Mouse (Mus musculus) ovary, postnatal 10 days (tissue): ENCODE results near the gene Fbxw4.
"Not testable (repeated sequence)": the region's sequence is repeated elsewhere in the genome, so short reads cannot be mapped to it uniquely, and the experiment has no call there.

Source experiments
- DNase-seq: peaks from one replicate; pipeline ENCODE4 v3.0.0; 2022; ENCODE audit warnings: low spot score

The Fbxw4 gene

DNA sequence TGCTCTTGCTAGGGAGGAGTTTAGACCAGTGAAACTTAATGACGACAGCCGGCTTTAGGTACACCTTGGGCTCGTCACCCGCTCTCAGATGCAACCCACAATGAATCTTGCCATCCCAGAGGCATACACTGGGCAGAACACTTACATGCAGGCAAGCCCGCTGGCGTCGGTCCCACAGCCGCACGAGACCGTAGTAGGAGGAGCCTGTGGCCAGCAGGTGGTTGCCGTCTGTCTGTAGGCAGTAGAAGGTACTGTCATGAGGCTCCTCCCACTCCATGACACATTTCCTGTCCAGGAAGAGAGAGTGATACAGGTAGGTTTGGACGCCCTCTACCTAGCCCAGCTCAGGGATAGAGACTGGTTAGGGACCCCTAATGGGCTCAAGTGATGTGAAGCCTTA, 81.1 kb downstream of the Fbxw4 start:
- DNase-seq: no peak

GRCm38 (mm10) chr19:45577141-45577750, 82.9 kb downstream of the Fbxw4 start:
- DNase-seq: no peak

GRCm38 (mm10) chr19:45575632-45576001, 84.5 kb downstream of the Fbxw4 start:
- DNase-seq: no peak

- DNase-seq: no peak
Measured at GRCm38 (mm10) chr19:45574941-45575631, 85.0 kb downstream of the Fbxw4 start.

GRCm38 (mm10) chr19:45574339-45574898, 85.7 kb downstream of the Fbxw4 start:
- no peak for DNase-seq

GRCm38 (mm10) chr19:45573861-45574267, 86.2 kb downstream of the Fbxw4 start:
- peak; percentile 42 for DNase-seq

- DNase-seq: no peak
Measured at GRCm38 (mm10) chr19:45573033-45573432, 87.1 kb downstream of the Fbxw4 start.

DNA sequence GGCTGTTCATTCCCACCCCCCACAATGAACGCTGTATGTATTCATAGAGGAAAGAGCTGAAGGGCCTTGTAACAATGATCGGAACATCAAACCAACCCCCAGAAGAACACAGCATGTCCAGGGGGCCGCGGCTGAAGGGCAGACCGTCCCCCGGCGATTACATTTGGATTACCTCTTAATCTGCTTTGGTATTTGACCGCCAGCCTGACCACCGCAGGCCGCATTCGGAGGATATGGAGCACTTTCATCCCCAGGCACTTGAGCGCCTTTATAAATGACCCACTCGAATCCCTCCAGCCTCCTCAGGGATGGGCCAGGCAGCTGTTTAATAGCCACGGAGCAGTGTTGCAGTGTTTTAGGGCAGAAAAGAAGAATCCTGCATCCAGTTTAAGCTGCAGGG, 92.7 kb downstream of the Fbxw4 start:
- no peak for DNase-seq

GRCm38 (mm10) chr19:45565925-45566715, 94.0 kb downstream of the Fbxw4 start:
- no peak for DNase-seq

GRCm38 (mm10) chr19:45560153-45560890, 99.8 kb downstream of the Fbxw4 start, which contains the start of the genes Poll and Gm17018:
Poll (minus strand) TSS chr19:45560531.
Gm17018 (plus strand) TSS chr19:45560615.
- DNase-seq: peak; percentile 85

DNA sequence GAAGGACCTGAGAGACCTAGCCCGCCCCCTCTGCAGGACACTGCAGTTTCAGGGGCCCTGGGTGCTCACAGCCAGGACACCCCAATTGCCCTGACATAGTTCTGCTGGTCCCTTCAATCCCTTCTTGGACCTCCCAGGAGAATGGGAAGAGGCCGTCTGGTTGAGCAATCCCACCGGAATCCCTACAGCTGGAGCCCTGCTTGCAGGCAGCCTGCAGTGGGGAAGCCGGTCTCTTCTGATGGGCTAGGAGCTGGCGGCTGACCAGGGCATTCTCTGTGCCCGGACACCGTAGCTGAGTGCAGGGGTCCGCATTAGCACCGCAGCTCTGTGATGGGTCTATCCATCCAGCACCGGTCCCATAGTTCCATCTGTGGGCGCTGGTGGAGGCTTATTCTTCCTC, 106.0 kb downstream of the Fbxw4 start:
- no peak for DNase-seq

GRCm38 (mm10) chr19:45552187-45552586, 107.9 kb downstream of the Fbxw4 start:
- no peak for DNase-seq

DNA sequence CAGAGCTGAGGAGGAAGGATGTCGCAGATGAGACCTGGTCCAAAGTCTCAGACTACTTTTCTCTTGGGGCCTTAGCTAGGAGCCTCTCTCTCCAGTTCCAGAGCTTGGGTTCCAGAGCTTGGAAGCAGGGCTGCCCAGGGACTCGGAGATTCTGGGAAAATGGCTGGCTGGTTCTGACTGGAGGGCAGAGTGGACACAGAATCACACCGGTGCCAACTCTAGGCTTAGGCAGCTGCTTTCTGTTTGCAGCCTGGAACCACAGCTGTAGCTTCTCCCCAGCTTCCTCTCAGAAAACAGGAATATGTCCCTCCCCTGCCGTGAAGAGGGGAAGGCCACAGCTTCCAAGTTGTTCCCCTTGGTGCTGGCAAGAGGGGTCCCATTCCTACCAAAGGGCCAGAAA, 110.2 kb downstream of the Fbxw4 start:
- no peak for DNase-seq

GRCm38 (mm10) chr19:45549128-45549915, 110.8 kb downstream of the Fbxw4 start:
- DNase-seq: no peak

DNA sequence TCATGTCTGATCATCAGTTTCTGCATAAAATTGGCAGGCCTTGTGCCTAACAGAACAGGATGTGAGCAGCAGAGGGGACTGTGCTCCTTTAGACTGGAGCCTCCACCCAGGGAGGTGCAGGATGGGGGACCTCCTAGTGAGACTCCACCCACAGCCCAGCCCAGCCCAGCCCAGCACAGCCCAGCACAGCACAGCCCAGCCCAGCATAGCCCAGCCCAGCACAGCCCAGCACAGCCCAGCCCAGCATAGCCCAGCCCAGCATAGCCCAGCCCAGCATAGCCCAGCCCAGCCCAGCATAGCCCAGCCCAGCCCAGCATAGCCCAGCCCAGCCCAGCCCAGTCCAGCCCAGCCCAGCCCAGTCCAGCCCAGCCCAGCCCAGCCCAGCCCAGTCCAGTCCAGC, 111.9 kb downstream of the Fbxw4 start:
- DNase-seq: not testable (repeated sequence)

DNA sequence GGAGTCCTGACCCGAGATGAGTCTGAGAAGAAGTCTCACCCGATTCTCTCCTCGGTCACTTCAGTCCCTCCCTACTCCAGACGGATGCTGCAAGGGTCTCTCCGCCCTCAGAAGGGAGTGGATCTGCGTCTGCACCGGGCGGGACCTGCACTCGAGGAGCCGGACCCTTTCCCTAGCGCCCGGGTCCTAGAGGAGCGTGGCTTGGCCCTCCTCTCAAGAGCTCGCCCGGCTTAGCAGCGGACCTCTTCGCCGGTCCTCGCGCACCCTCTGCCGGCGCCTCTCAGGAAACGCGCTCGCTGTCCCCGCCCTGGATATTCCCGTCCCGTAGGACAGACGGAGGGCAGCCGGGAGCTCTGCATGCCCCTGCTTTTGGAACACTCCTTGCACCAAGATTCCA, 115.2 kb downstream of the Fbxw4 start:
- DNase-seq: peak; percentile 69

DNA sequence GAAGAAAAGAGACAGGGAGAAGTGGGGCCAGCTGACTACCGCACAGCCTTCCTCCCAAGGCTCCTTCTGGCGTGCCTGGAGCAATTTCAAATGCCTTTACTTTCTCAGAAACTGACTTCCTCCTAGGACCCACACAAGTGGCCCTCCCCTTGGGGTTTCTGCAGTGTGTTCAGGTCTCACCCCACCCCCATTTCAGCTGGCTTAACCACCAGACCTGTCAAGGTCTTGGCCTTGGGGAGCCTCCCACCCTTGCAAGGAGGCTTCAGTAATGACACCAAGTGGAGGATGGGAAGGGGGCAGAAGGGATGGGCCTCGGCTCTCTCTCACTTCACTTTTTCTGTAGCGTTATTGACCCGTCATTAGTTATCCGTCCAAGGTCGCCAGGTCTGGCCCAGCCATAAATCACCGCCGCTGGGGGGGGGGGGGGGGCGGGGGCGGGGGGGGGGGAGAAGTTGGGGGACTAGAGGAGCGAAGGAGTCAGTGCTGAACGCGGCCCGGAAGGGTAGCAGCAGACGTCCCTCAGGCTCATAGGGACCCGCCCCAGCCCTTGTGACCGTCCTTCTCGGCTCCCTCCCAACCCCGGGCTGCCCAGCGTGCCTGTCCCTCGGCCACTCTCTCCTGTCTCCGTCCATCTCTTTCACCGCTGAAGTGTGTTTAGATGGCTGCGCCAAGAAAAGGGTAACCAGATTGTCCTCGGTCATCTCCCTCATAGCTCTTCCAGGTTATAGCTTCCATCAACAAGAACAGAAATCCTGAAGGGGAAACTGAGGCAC, 115.8 kb downstream of the Fbxw4 start:
- DNase-seq: no peak

GRCm38 (mm10) chr19:45542061-45542460, 118.1 kb downstream of the Fbxw4 start:
- no peak for DNase-seq

DNA sequence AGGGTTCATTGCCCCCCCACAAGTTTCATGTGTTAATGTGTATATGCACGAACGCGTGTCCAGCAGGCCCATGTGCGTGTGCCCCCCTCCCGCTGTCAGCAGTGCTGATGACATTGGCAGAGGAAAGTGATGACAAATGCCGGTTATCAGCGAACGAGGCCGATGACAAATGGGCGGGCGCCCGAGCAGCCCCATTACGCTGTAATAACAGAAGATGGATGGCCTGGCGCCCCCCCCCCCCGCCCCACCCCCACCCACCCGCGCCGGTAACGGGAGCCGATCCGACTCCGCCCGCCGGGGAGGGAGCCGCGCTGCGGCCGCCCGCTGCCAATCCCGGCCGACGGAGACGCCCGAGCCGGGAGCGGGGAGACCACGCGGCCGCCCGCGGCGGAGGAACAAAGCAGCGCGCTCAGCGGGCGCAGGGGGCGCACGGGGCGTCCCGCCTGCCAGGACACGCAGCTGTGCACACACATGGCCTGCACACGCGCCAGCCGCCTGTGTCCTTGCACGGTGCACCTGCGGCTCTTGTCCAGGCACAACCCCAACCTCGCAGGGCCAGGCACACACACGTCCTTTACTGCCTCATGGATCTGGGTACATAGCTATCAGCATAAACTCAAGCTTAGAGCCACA, 118.6 kb downstream of the Fbxw4 start:
- DNase-seq: no peak
